Mouse (Mus musculus): Measurements from ENCODE around the gene Serpina11.

Serpina11 gene

DNA sequence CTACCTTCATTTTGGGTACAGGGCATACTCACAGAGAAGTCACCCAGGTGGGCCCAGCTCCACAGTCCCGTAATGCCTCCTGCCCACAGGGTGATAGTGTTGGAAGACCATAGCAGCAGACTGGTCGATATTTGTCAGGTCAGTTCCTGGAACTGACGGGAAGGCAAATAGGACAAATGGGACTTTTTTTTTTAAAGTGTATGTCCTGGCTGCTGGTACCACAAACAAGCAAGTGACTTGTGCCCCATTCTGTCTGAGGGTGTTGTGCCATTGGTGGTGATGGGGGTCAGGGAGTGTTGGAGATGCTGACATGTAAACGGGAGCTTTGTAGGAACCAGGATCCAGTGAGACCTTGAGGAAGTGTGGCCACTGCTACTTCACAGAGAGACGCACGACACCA, at the start of gene Serpina11:
Gene Serpina11, minus strand, starts transcription at position 101 of the 400 bp plus-strand sequence.
- WGBS: 92% methylated on average over 6 of the region's 6 CpGs

DNA sequence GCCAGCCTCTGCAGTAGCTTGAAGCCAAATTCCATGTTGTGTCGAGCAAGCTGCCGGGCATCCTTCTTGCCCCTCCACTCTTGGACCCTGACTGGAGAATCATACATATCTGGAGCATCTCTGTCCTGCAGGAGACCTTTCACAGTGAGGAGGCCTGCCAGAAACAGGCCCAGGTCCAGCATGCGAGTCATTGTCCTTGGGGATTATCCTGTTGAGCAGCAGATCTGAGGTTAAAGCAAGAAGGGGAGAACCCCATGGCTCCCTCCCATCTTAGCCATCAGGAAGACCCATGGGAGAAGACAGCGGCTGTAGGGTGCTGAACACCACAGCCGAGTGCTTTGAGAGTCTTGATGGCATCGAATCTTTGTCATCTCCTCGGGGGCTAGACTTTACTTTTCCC, 48.4 kb upstream of the Serpina11 start:
- WGBS: 93% methylated on average over 7 of the region's 7 CpGs

DNA sequence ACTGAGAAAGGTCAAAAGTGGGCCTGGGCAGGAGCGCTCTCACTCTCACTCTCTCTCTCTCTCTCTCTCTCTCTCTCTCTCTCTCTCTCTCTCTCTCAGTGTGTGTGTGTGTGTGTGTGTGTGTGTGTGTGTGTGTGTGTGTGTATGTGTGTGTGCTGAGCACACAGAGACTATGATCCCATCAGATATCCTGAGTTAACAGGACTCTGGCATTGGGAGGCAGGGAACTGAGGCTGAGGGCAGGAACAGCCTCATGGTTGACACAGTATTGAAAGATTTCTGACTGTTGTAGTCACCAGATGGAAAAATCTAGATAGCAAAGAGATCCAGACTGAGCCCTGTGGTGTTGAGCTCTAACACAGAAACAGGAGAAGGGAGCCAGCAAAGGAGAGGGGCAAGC, 44.0 kb upstream of the Serpina11 start:
- WGBS: 89% methylated on average over 1 of the region's 1 CpGs

DNA sequence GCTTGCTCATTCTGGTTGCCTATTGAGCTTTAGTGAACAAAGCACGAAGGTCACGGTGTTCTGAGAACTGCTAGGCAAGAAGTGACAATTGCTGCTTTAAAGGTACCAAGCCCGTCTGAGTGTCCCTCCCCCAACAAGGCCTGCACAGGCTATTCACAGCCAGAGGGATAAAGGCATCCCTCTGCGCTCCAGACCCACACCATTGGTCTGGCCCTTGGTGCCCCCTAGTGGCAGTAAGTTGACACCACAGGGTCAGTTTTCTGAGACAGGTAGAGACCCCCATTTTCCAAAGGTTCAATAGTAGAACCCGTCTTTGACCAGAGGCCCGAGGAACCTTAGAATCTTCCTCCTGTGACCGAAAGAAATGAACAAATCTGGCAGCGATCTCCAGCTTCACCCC, 40.2 kb upstream of the Serpina11 start:
- 58% methylated on average over 8 of the region's 8 CpGs for WGBS

DNA sequence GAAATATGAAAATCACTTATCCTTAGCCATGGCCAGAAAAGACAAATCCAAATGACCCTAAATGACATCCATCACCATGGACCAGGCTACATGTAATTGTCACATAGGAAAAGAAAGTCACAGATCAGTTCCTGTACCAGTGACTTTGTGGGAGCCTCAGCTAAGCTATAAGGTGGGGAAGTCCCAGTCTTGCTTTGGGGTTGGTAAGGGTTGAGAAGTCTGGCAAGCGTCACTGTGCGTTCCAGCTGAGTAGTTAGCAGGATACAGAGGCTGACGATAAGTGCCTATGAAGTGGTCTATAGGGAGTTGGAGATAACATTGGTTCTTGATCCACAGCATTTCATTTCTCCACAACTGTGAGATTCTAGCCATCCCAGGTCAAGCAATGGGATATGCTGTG, 25.5 kb upstream of the Serpina11 start:
- WGBS: 95% methylated on average over 3 of the region's 3 CpGs

DNA sequence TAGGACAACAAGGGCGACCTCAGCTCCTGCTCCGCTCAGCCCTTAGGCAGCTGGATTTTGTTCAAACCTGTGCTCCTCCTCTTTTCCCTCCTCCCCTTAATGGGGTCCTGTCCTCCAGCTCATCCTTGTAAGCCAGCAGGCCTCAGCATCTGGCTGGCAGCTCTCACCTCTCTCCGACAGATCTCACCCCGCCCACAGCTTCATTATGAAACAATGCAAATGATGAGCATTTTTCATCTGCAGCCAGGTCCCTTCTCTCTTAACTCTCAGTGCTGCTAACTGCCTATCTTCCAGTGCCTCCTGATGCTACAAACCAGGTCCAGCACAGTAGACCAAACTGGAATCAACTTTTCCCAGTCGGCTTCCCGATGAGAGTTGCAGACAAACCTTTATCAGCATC, 23.9 kb upstream of the Serpina11 start, which contains the start of gene Serpina9:
Gene Serpina9, minus strand, starts transcription at position 136 of the 400 bp plus-strand sequence.
- WGBS: 81% methylated on average over 6 of the region's 6 CpGs

DNA sequence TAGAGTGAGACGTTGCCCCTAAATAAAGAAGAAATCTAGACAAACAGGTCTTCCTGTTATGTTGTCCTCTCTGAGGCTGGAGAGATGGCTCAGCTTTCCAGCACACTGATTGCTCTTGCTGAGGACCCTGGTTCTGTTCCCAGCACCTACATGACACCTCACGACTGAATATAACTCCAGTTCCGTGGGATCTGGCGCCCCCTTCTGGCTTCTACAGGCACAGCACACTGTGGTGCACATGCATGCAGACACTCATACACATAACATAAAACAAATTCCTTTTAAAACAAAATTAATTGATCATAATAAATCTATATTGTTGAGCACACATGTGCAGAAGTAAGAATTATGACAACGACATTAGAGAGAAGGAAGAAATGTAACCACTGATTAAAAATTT, 14.9 kb upstream of the Serpina11 start:
- 88% methylated on average over 5 of the region's 5 CpGs for WGBS

DNA sequence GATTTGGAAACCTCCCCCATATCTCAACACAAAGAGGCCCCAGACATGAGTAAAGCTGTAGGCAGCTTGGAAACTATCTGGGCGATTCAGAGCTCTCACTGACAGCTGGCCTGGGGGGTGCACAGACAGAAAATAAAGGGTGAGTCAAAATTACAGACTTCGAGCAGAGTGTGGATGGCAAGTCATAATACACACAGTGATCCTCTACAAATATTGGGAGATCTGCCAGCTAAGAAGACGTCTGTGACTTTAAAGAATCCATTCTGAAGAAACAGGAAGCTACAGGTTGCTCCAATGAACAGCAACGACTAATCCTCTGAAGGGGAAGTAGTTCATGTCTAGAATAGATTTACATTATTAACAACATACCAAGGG, 13.5 kb upstream of the Serpina11 start:
- 39% methylated on average over 4 of the region's 4 CpGs for WGBS

DNA sequence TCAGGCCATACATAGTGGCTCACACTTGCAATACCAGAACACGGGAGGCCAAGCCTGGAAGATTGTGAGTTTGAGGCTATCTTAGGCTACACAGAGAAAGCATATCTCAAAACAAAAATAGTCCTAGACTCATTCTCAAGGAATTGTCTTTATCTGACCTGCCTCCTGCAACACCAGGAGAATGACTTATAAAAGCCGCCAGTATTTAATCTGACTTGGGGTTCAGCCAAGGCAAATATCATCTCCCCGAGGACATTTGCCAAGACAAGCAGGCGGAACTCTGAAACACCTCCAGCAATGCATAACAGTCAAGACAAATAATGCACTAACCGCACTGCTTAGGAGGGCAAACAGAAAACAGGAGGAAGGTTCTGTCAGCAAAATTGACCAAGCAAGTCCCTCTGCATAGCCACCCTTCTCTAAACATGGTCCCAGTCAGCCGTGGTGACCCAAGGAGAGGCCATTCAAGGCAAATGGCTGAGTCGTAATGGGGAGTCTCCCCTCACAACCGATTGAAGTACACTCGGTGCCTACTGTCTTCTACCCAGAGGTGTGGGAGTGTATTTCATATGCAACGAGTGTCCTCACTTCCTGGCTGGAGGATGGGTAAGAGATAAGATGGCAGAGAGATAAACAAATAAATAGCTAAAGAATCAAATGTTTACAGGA, 12.9 kb upstream of the Serpina11 start:
- 53% methylated on average over 10 of the region's 10 CpGs for WGBS

DNA sequence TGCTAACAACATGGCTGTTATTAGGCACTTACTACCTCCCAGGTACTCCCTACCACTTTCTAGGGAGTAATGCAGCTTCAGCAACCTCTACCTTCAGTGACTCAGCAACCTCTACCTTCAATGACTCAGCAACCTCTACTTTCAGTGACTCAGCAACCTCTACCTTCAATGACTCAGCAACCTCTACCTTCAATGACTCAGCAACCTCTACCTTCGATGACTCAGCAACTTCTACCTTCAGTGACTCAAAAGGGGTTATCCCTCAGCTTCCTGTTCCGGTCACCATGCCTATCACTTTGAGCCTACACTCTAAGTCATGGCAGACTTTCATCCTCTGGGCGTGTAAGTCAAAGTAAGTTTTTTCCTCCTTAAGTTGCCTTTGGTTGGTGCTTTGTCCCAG, 10.8 kb upstream of the Serpina11 start:
- WGBS: 87% methylated on average over 3 of the region's 3 CpGs

DNA sequence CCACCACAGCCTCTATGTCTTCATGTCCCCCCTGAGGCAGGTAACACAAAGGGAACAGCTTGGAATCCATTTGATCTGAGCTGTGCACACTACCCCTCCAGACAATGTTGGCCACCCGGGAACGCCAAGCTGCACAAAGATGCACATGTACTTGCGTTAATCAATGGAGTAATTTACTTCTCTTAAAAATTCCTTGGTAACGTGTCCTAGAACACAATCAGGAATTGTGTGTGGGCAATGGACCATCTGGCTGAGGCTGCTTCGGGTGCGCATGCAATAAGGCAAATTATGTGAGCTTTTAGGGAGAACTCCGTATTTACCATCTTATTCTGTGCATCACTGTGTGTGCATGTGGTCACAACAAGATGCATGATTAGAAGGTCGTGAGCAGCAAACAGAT, 9.9 kb upstream of the Serpina11 start:
- 40% methylated on average over 8 of the region's 8 CpGs for WGBS

DNA sequence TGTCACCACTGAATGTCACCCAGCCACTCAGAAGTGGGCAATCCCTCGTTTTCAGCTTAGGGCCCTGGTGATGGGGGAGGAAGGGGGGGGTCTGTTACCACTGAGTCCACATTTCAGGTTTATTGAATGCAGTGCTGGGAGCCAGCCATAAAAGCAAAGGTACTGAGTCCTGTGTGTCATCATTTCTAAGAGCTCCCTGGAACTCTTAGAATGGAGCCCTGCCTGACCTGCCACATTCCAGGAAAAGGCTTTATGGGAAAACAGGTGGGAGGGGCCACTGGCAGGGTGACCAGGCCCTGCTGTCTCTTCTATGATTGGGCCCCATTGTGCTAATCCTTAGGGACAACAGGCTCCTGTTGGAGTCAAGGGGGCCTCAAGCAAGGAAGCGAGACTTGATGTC, 6.8 kb upstream of the Serpina11 start:
- 63% methylated on average over 2 of the region's 2 CpGs for WGBS

DNA sequence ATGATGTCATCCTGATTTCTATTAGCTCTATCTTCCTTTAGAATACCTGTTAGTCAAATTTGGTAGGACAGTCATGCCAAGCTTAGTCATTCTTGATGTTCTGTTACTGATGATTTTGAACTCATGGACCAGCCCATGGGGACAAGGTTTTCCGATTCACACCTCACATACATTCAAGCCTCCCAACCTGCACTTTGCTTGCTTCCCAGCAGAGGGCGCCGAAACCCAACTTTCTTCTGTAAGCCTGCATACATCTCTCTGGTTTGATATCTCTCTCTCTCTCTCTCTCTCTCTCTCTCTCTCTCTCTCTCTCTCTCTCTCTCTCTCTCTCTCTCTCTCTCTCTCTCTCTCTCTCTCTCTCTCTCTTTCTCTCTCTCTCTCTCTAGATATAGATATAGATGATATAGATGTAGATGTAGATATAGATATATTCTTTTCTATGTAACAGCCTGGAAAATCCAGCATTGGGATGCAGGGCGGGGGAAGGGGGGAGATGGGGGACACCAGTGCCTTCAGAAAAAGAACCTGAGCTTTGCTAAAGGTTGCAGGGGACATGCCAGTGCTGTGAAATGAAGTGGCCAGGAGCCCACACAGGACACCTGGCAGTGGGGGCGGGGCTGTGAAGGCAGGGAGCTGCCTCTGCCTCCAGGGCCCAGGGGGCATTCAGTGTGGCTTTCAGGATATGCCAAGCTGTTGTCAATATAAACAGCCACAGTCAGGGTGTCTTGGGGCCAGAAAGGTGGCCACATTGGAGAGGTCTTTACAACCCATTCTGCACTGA, 5.7 kb upstream of the Serpina11 start:
- WGBS: 35% methylated on average over 5 of the region's 5 CpGs

DNA sequence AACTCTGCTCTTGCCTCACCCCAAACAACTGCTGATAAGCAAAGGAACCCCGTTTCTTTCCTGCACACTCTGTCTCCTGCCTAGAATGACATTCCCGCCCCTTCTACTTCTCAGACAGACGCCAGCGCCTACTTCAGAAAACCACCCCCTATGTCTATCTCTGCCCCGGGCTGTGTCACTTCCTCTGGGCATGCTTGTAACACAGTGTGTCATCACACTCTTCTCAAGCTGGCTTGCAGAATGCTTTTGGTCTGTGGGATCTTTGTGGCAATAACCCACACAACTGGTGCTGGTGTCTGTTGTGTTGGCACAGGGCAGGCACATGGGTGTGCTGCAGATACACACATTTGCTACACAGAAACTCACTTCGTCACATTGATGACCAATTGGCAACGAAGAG, 3.2 kb upstream of the Serpina11 start:
- WGBS: 39% methylated on average over 7 of the region's 7 CpGs

DNA sequence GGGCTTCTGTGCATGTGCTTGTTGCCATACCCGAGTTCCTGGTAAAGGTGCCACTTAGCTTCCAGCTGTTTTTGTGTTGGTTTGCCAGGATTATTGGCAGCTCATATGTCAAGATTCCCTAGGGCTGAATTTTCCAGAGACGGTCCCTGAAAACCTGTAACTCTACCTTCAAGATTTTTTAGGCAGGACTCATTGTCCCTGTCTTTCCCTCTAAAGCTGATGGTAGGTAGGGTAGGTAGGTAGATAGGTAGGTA, 316 bp downstream of the Serpina11 start:
- 74% methylated on average over 2 of the region's 2 CpGs for whole genome bisulfite sequencing

DNA sequence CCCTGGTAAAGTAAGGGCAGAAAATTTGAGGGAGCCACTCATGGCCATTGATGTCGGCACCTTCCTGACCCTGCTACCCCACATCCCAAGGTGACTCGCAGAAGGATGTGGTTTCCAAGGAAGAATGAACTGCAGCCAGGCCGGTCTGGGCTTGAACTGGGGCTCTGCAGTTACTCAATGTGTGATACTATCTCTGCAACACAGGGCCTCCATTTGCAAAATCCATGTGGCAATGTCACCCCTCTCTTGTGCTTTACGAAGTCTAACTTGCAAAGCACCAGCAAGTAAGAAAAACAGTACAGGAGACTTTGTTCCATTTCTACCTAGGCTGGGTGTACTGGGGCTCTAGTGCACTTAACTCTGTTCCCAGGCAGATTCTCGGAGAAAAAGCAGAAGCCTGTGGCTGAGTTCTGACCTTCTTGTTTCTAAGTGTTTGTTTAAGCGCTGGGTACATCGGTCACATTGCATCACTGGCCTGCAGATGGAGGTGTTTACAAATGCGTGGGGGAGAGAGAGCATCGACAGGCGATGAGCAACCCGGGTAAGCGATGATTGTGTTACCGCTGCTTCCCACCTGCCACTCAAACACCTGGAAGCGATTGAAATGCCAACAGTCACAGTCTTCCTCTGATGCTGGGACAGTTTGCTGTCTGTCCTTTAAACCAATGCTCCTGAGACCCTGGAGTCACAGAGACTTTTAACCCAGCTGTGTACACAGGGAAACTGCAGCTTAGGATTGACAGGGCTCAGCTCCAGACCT, 823 bp downstream of the Serpina11 start:
- WGBS: 75% methylated on average over 14 of the region's 14 CpGs

DNA sequence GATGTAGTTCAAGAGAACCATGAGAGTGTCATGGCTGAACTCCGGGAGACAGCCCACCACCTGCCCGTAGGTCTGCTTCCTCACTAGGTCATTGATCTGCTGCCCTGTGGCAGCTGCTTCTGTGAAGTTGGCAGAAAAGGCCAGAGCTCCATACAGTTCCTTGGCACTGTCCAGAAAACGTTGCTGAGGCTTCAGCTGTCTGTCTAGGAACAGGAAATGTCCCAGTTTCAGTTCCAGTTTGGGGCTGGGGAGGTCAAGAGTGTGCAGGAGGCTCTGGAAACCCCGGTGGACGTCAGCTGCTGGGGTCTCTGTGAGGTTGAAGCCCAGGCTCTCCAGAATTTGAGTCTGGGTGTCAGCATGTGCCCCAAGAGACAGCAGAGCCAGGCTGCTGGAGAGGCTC, 3.9 kb downstream of the Serpina11 start:
- 78% methylated on average over 5 of the region's 5 CpGs for WGBS

DNA sequence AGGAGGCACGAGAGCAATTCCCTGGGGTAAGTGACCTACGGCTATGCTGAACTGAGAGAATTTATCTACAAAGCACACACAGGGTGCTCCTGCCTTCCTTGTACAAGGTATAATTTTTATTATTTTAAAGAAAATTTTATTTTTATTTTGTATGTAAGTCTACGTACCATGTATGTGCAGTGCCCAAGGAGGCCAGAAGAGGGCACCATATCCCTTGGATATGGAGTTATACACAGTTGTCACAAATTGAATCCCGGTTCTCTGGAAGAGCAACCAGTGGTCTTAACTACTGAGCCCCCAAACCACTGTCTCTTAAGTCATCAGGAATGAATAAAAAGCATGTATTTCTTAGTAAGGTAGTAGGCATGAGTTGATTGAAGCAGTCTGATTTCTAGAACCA, 4.8 kb downstream of the Serpina11 start:
- WGBS: 63% methylated on average over 4 of the region's 4 CpGs

DNA sequence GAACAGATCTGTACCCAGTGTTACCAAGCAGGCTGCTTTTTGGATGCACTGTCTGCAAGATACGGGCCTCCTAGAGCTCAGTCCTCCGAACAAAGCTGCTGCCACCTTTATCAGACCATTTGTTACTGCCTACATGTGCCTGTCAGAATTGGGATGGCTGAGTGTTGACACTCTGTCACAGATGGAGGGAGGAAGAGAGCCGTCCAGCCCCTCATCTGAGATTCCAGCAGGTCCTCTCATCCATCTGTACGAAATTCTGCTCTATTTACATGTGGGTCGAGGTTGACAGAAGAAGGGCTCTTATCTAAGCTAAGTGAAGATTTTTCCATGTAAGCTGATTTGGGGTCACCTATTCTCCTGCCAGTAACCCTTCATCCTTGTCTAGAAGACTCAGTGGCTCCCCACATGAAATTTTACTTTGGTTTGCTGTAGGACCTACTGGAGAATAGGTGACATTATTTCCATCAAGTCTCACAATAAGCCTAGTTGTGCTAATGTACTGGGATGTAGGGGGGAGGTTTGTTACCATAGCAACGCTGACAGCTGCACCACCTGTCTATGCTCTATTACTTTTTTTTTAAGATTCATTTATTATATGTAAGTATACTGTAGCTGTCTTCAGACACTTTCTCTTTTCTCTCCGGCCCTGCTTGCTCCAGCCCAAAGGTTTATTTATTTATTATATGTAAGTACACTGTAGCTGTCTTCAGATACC, 8.0 kb downstream of the Serpina11 start:
- WGBS: 59% methylated on average over 7 of the region's 7 CpGs

DNA sequence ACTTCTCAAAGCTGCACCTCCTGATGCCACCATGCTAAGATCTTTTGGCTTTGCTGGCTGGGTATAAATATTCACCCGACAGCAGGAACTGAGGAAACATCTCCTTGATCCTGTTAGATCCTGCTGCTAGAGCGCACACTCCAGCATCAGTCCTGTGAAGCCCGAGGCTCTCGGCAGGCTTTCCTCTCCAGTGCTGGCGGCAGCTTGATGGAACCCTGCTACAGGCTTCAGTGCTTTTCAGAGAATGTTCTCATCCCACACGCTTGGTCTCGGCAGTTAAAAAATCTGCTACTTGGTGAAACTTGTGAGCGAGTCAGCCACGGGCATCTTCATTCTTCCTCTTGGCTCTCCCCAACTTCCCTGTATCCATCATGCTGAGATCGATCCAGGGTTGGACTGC, 11.5 kb downstream of the Serpina11 start:
- WGBS: 51% methylated on average over 10 of the region's 10 CpGs

DNA sequence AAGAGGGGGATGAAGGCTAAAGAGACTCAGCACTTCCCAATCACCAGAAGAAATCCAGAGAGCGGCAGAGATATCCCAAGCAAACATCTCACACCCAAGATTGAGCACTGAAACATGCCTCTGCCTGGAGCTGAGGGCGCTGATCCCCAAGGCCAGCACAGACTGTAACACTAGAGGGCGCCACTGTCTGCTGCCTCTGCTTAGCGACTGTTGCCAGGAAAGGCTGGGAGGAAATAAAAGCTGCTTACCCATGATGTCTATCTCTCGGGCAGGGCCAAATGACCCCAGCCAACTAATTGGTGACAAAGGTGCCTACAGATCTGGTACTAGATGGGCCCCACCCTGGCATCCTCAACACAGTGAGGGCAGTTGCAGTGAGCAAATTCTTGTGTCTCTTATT, 11.9 kb downstream of the Serpina11 start:
- 41% methylated on average over 5 of the region's 5 CpGs for WGBS

DNA sequence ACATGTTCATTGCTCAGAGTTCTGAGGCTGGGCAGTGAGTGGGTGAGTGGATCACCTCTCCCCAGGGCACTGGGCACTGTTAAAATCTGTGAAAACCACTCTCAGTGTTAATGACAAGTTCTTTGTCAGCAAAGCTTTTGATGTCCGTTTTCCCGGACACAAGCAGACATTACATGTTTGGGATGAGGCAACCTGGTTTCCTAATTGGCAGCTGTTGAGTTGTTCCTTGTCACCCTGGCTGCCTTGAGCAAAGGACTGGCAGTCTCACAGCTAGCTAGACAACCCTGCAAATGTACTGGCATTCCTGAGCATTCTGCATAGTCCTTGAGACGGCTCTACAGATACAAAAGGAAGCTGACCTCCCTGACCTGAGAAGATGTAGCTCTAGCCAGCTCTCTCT, 12.7 kb downstream of the Serpina11 start:
- 76% methylated on average over 3 of the region's 3 CpGs for WGBS

Measured in cerebral cortex, adult 2 months (tissue).